Mouse (Mus musculus): ENCODE results near the gene Ggta1. TPM values are rescaled to one million over a fixed set of nuclear protein-coding genes. Genes with fewer than 3 reads are reported as not detected.

Ggta1 gene
- polyA plus RNA-seq, 1 experiment = 3.7 TPM

- no peaks in the 10 kb centered on the region for H3K4me1 ChIP-seq (ENCODE audit: control insufficient read depth, insufficient read depth, low read length)
- H3K27ac ChIP-seq (ENCODE audit: insufficient read depth, low read length) = no peak overlapping the region
- TF ChIP-seq CTCF (IDR thresholded peaks at IDR 0.05; ENCODE audit: extremely low read depth, insufficient read depth, low read length) (no peak), POLR2A (IDR thresholded peaks at IDR 0.05; ENCODE audit: extremely low read depth, insufficient read depth, low read length) (no peak)
- no peak overlapping the region for H3K4me3 ChIP-seq (ENCODE audit: insufficient read depth, low read length)
These were observed 12.2 kb downstream of the Ggta1 start for GRCm38 (mm10) chr2:35450856-35451255.

- no peak overlapping the region for H3K27ac ChIP-seq (ENCODE audit: insufficient read depth, low read length)
These were observed 13.1 kb downstream of the Ggta1 start for GRCm38 (mm10) chr2:35449687-35450622.

DNA sequence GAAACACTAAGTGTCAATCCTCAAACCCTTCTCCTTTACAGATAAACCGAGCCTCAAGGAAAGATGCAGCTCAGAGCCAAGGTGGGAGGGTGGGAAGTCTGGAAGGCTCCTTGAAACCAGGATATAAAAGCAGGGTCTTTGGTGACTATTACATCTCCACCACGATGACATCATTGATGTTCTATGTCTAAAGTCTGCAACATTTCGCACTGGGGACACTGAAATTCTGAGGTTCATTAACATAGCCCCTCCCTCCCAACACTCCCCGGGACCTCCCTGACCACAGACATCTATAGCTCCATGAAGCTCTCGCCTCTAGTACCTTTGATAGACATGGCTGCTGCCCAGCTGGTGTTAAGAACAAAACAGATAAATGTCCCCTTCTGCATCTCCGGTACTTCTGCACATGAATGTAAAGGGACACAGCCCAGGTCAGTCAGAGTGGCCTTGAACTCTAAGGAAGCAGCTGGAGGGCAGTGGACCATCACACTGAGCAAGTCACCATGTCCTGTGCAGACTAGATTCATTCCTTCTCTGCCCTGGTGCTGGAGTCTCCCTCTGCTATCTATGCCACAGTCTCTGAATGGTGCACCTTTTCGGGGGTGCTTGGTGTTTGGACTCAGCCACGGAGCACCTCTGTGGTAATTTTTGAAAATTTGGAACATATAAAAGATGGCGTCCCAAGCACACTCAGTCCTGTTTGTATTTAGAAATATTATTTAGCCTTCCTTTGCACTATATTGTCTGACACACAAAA, 13.9 kb downstream of the Ggta1 start:
- TF ChIP-seq CTCF (IDR thresholded peaks at IDR 0.05; ENCODE audit: extremely low read depth, insufficient read depth, low read length) (no peak), POLR2A (IDR thresholded peaks at IDR 0.05; ENCODE audit: extremely low read depth, insufficient read depth, low read length) (no peak)
- no peak overlapping the region for H3K4me3 ChIP-seq (ENCODE audit: insufficient read depth, low read length)
- H3K4me1 ChIP-seq (ENCODE audit: control insufficient read depth, insufficient read depth, low read length) = no peaks in the 10 kb centered on the region
- no peak overlapping the region for H3K27ac ChIP-seq (ENCODE audit: insufficient read depth, low read length)

More at GRCm38 (mm10) chr2:35449687-35450622, 13.1 kb downstream of the Ggta1 start:
- TF ChIP-seq POLR2A (IDR thresholded peaks at IDR 0.05; ENCODE audit: extremely low read depth, insufficient read depth, low read length) (no peak), CTCF (IDR thresholded peaks at IDR 0.05; ENCODE audit: extremely low read depth, insufficient read depth, low read length) (no peak)
- Histone ChIP-seq H3K4me1 (ENCODE audit: control insufficient read depth, insufficient read depth, low read length) (no peaks in the 10 kb centered on the region), H3K4me3 (ENCODE audit: insufficient read depth, low read length) (no peak overlapping the region)

- H3K4me3 ChIP-seq (ENCODE audit: insufficient read depth, low read length) = no peak overlapping the region
- no peak for TF ChIP-seq CTCF (IDR thresholded peaks at IDR 0.05; ENCODE audit: extremely low read depth, insufficient read depth, low read length)
- no peak for TF ChIP-seq POLR2A (IDR thresholded peaks at IDR 0.05; ENCODE audit: extremely low read depth, insufficient read depth, low read length)
- H3K27ac ChIP-seq (ENCODE audit: insufficient read depth, low read length) = no peak overlapping the region
- H3K4me1 ChIP-seq (ENCODE audit: control insufficient read depth, insufficient read depth, low read length) = no peaks in the 10 kb centered on the region
These were observed 14.7 kb downstream of the Ggta1 start for GRCm38 (mm10) chr2:35448215-35448913.

DNA sequence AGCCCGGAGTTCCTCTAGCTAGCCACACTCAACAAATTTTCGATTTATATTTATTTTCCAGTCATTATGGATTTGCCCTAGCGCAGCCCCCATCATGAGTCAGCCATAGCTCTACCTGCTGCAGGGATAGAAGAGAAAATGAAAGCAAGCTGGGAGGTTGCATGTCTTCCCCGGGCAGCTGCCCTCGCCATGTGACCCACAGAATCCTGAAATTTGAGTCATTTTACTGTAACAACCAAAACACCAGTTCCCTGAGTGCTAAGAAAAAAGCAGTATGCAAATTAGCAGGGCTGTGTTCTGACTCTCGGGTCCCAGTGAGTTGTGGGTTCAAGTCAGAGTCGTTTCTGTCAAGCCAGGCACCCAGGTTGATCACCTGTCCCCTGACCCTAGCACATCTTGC, 15.6 kb downstream of the Ggta1 start:
- no peak for TF ChIP-seq POLR2A (IDR thresholded peaks at IDR 0.05; ENCODE audit: extremely low read depth, insufficient read depth, low read length)
- no peak for TF ChIP-seq CTCF (IDR thresholded peaks at IDR 0.05; ENCODE audit: extremely low read depth, insufficient read depth, low read length)
- Histone ChIP-seq H3K4me3 (ENCODE audit: insufficient read depth, low read length) (no peak overlapping the region), H3K27ac (ENCODE audit: insufficient read depth, low read length) (no peak overlapping the region), H3K4me1 (ENCODE audit: control insufficient read depth, insufficient read depth, low read length) (no peaks in the 10 kb centered on the region)

DNA sequence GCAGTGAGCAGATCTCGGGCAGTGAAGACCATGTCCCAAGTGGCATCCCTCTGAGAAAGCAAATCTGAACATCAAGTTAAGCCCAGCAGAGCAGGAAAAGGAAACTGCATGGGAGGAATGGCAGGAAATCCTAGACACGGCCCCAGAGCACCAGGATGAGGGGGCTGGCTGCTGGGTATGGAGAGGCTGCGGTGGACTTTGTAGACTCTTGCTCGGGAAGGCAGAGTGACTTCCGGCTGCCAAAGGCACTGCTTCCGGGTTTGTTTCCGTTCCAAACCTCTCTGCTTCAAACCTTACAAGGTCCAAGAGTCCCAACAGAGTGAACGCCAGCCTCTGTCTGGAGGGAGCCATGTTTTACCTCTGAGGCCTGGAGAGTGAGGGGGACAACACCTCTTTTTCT, 16.2 kb downstream of the Ggta1 start:
- no peak overlapping the region for H3K4me3 ChIP-seq (ENCODE audit: insufficient read depth, low read length)
- TF ChIP-seq POLR2A (IDR thresholded peaks at IDR 0.05; ENCODE audit: extremely low read depth, insufficient read depth, low read length) = no peak
- TF ChIP-seq CTCF (IDR thresholded peaks at IDR 0.05; ENCODE audit: extremely low read depth, insufficient read depth, low read length) = no peak
- H3K4me1 ChIP-seq (ENCODE audit: control insufficient read depth, insufficient read depth, low read length) = no peaks in the 10 kb centered on the region
- no peak overlapping the region for H3K27ac ChIP-seq (ENCODE audit: insufficient read depth, low read length)

GRCm38 (mm10) chr2:35446300-35446699, 16.7 kb downstream of the Ggta1 start:
- no peak overlapping the region for H3K27ac ChIP-seq (ENCODE audit: insufficient read depth, low read length)
- no peak overlapping the region for H3K4me3 ChIP-seq (ENCODE audit: insufficient read depth, low read length)
- no peaks in the 10 kb centered on the region for H3K4me1 ChIP-seq (ENCODE audit: control insufficient read depth, insufficient read depth, low read length)
- TF ChIP-seq CTCF (IDR thresholded peaks at IDR 0.05; ENCODE audit: extremely low read depth, insufficient read depth, low read length) (no peak), POLR2A (IDR thresholded peaks at IDR 0.05; ENCODE audit: extremely low read depth, insufficient read depth, low read length) (no peak)

- Histone ChIP-seq H3K4me1 (ENCODE audit: control insufficient read depth, insufficient read depth, low read length) (no peaks in the 10 kb centered on the region), H3K27ac (ENCODE audit: insufficient read depth, low read length) (no peak overlapping the region), H3K4me3 (ENCODE audit: insufficient read depth, low read length) (no peak overlapping the region)
- TF ChIP-seq POLR2A (IDR thresholded peaks at IDR 0.05; ENCODE audit: extremely low read depth, insufficient read depth, low read length) = no peak
- no peak for TF ChIP-seq CTCF (IDR thresholded peaks at IDR 0.05; ENCODE audit: extremely low read depth, insufficient read depth, low read length)
These were observed 17.4 kb downstream of the Ggta1 start for GRCm38 (mm10) chr2:35445610-35446009.

- Histone ChIP-seq H3K4me1 (ENCODE audit: control insufficient read depth, insufficient read depth, low read length) (no peaks in the 10 kb centered on the region), H3K27ac (ENCODE audit: insufficient read depth, low read length) (no peak overlapping the region), H3K4me3 (ENCODE audit: insufficient read depth, low read length) (no peak overlapping the region)
- TF ChIP-seq CTCF (IDR thresholded peaks at IDR 0.05; ENCODE audit: extremely low read depth, insufficient read depth, low read length) = no peak
- TF ChIP-seq POLR2A (IDR thresholded peaks at IDR 0.05; ENCODE audit: extremely low read depth, insufficient read depth, low read length) = no peak
These were observed 18.2 kb downstream of the Ggta1 start for GRCm38 (mm10) chr2:35444764-35445262.
